Mouse (Mus musculus): Measurements from ENCODE around the gene Hoxd13. TPM values are rescaled to one million over a fixed set of nuclear protein-coding genes. Genes with fewer than 3 reads are reported as not detected.

Hoxd13 gene
- total RNA-seq, 1 experiment from 2014 or later = not detected

GRCm38 (mm10) chr2:74680561-74681398, 12.7 kb downstream of the Hoxd13 start:
- no peak for DNase-seq

GRCm38 (mm10) chr2:74681594-74682531, 13.8 kb downstream of the Hoxd13 start:
- no peak for DNase-seq

DNA sequence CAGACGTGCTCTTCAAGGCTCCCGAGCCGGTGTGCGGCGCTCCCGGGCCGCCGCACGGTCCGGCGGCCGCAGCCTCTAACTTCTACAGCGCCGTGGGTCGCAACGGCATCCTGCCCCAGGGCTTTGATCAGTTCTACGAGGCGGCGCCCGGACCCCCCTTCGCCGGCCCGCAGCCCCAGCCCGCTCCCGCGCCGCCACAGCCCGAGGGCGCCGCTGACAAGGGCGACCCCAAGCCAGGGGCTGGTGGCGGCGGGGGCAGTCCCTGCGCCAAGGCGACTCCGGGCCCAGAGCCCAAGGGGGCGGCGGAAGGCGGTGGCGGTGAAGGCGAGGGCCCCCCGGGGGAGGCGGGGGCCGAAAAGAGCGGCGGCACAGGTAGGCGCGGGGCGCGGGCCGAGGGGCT, 14.7 kb downstream of the Hoxd13 start:
- no peak for DNase-seq

DNA sequence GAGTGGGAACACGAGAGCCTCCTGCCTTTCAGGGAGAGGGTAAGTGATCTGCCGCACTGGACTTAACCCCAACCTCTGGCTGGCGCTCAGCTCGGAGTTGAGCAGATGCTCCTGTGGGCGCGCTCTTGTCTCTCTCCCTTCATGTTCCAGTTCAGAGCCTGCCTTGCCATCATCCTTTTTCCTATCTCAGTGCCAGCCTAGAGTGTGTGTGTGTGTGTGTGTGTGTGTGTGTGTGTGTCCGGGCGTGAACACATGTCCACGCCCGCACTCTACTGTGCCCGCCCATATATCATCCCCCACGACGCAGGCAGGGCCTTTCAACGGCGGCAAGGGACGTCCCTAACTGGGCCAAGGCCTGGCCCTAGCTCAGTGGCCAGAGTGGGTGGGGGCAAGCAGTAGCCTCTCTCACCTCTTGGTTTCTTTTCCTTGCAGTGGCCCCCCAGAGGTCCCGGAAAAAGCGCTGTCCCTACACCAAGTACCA, 15.4 kb downstream of the Hoxd13 start:
- DNase-seq = no peak

DNA sequence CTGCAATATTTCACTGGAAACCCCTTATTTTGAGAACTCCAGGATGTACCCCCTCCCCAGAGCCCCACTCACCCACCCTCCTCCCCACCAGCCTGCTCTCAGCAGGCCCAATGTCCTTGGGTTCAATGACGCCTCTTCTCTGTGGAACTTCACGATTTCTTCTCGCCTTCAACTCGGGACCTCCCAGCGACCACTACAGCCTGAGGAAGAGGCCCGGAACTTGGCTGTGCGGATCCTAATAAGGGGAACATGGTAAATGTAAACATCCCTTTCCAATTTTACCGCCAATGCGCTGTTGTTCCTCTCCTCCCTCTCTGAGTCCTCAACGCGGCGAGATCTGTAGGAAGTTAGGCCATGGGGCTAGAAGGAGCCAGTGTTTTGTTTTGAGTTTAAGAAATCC, 16.0 kb downstream of the Hoxd13 start:
- no peak for DNase-seq

DNA sequence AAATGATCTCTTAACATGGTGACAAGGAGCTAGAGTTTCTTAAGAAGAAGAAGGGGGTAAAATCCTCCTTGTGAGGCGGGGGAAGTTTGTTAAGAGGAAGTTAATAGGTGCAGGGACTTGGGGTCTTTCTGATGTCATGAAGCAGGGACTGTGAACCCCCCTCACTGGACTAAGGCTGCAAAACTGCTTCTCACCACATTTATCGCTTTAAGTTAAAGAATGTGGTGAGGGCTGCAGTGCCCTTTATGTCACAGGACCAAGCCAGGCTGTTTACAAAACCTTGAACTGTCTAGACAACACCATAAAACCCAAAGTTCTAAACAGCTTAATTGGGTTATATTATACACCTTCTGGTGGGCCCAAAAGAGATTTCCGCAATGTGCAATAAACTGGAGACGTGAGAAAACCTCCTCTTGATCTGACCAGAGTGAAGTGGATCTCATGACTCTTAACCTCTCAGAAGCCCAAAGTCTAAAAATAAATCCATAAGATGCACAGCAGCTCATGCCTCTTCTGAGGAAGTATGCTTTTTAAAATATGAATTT, 17.0 kb downstream of the Hoxd13 start:
- no peak for DNase-seq

DNA sequence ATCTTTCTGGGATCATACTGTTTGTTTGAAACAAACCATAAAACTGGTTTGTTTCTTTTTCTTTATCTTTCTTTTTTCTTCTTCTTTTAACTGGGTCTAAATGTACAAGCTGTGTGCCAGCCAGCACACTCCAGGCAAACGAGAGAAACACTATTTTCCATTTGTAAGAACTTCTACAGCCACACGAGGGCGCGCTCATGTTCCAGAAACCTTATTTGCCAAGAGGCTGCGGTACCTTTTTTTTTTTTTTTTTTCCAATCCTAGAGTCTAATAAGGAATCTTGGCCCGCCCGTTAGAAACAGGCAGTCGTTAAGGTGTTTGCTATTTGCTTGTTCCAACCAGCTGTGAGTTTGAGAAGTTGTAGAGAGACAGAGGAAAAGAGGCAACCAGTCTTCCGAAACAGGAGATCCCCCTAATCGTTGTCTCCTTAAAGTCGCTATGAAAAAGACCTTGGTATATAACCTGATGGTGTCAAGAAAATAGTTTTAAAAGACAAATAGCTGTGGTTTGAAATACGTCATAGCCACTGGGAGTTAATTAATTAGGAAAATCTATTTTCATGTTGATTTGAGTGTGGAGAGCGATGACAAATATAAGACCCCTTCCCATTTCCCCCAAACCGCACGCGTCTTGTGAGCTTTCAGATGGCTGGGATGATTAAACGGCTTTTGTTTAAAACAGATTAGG, 18.3 kb downstream of the Hoxd13 start:
- peak; percentile 79 for DNase-seq

DNA sequence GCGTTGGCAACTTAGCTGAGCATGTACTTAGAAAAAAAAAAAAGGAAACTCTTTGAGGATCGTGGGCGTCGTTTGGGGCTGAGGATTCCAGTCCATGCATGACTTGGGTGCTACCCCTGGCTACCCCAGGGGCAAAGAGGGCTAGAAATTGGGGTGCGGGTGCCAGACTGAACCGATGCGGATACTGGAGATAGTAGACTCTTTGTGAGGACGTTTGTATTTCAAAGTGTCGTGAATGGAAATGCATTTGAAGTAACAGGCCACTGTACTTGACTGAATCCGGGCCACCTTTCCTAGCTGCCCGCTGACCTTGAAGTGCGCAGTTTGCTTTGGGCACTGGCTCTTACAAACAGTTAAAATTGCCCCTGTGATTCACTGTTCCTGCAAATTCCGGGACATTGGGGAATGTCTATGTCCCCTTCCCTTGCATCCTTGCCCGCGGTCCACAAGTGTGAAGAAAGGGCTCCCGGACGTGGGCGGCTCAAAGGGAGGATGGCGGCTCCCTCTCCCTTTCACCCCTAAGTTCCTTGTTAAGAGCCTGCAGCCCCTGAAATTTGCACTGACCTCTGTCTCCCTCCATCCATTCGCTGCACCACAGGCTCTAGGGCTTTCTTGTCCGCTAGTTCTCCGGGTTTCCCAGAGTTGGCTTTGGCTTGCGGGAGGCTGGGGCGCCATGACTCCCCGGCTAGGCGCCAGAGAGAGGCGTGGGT, 19.0 kb downstream of the Hoxd13 start:
- no peak for DNase-seq

- DNase-seq = peak; percentile 4
Measured at GRCm38 (mm10) chr2:74687698-74688555, 19.8 kb downstream of the Hoxd13 start.

DNA sequence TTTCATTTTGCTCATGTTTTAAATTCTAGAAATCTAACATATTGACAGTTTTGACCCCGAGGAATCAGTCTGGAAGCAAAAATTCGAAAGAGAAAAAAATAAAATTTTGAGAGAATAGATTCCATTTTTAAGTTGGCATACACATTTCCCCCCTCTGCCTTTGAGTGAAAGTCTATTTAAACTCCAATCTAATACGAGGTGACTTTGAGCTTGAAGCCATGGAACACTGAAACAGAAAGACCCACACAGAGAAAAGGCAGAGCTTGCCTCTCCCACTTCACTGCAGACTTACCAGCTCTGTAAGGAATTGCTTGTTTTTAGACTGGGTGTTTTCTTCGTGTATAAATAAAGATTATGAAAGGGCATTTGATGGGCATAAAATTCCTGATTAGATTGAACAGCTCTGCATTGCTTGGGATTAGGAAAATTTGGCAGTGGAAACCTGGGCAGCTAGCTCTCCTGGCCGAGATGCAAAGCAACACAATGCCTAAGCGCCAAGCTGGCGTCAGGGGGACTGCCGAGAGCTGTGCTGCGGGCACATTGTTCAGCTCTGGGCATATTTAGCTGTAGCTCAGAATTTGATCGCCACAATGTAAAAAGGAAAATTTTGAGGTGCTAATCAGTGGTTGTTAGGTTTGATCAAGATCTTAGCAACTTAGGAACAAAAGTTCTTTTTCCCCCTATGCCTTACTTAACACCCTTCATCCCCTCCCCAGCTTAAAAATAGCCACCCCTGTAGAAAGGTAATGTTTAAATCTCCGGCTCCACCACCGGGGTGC, 20.9 kb downstream of the Hoxd13 start:
- peak; percentile 3 for DNase-seq

GRCm38 (mm10) chr2:74689574-74690337, 21.6 kb downstream of the Hoxd13 start:
- DNase-seq = peak; percentile 3

- DNase-seq = no peak
Measured at GRCm38 (mm10) chr2:74690338-74690716, 22.2 kb downstream of the Hoxd13 start.

- peak; percentile 82 for DNase-seq
Measured at GRCm38 (mm10) chr2:74691022-74691951, 23.2 kb downstream of the Hoxd13 start, which contains the start of gene Hoxd10. TSS of gene Hoxd10 (plus strand) at chr2:74691924.

DNA sequence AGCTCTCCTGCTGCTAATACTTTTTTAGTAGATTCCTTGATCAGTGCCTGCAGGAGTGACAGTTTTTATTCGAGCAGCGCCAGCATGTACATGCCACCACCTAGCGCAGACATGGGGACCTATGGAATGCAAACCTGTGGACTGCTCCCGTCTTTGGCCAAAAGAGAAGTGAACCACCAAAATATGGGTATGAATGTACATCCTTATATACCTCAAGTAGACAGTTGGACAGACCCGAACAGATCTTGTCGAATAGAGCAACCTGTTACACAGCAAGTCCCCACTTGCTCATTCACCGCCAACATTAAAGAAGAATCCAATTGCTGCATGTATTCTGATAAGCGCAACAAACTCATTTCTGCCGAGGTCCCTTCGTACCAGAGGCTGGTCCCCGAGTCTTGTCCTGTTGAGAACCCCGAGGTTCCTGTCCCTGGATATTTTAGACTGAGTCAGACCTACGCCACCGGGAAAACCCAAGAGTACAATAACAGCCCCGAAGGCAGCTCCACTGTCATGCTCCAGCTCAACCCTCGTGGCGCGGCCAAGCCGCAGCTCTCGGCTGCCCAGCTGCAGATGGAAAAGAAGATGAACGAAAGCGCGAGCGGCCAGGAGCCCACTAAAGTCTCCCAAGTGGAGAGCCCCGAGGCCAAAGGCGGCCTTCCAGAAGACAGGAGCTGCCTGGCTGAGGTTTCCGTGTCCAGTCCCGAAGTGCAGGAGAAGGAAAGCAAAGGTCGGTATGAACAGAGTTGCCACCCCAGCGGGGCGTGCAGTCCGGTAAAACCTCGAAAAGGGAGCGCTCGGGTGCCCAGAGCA, 24.1 kb downstream of the Hoxd13 start:
- DNase-seq = no peak

DNA sequence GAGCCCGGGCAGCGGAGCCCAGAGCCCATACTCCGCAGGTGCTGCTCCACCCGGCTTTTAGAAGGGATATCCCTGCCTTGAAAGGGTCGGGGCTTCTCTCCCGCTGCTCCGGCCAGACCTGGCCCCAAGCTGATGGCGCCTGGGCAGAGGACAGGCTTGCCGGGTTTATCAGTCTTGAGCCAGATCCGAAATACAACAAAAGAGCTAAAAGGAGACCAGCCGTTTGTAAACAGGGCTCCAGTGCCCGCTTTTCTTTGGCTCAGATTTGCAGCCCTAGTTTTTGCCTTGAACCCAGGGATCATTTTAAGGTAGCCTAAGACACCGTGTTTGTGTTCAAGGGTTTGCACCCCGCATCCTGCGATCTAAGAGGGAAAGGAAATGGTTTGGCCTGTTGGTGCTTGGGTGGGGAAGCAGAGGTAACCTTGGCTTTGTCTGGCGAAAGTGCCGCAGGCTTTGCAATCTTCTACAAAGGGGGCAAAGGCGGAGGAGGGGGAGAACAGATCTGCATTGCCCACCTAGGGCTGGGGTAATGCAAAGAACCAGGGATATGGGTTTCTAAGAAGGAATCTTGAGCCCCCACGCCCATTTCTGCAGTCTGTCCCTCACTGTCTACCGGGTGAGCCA, 24.8 kb downstream of the Hoxd13 start:
- no peak for DNase-seq

DNA sequence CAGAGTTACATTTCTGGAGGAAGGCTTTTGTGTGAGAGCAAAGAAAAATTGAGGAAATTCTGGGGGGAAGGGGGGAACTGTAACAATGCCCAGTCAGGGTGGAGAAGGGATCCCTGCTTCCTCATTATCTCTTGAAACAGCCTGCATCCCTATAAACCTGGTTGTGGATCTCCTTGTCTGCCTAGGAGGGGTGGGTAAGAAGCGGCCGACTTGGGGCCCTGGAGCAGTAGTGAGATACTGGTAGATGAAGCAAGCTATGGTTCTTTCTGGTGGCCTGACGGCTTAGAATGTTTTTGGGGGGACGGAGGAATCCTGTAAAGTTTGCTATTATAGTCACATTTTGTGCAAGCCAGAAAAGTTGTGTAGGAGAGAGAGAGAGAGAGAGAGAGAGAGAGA, 25.3 kb downstream of the Hoxd13 start:
- DNase-seq = no peak

Data from adrenal gland, postnatal 14 days (tissue).